Comparison of ENCODE assay signal across 14 mouse cellular contexts in genomic region chr9:41969961-41970360, GRCm38 (mm10).
"Had no signal": no experiment of that assay in that cellular context is flagged by ENCODE, and none has a peak within 500 bp of the region (broad histone marks: within the 10 kb centered on the region; RNA-seq: fewer than 3 reads in every experiment).

No protein-coding gene starts in this region.

- H3K4me1 ChIP-seq: liver, embryonic 13.5 days had no signal

- H3K27ac ChIP-seq: left cerebral cortex, adult 2 months; liver, embryonic 13.5 days; midbrain, embryonic 12.5 days; midbrain, embryonic 15.5 days had no signal

- DNase-seq: kidney, adult 2 months; kidney, postnatal 10 days; kidney, postnatal 36 days; layer of hippocampus, postnatal 36 days; liver, embryonic 13.5 days; lung, adult 2 months; lung, postnatal 14 days; lung, postnatal 4 days; thymus, adult 18-20 months; thymus, postnatal 36 days had no signal

- H3K4me3 ChIP-seq: left cerebral cortex, adult 2 months; liver, embryonic 13.5 days; midbrain, embryonic 12.5 days; midbrain, embryonic 15.5 days had no signal

- H3K9me3 ChIP-seq: liver, embryonic 13.5 days; midbrain, embryonic 12.5 days; midbrain, embryonic 15.5 days had no signal

- H3K36me3 ChIP-seq: liver, embryonic 13.5 days had no signal

- H3K27me3 ChIP-seq: liver, embryonic 13.5 days; midbrain, embryonic 12.5 days; midbrain, embryonic 15.5 days had no signal

- H3K4me2 ChIP-seq: liver, embryonic 13.5 days; midbrain, embryonic 12.5 days; midbrain, embryonic 15.5 days had no signal

- ATAC-seq: intestine, postnatal 0 days; midbrain, embryonic 15.5 days had no signal

- H3K9ac ChIP-seq: liver, embryonic 13.5 days; midbrain, embryonic 12.5 days; midbrain, embryonic 15.5 days had no signal
